Comparison of ENCODE assay signal across 9 mouse cellular contexts in genomic region chr2:118606032-118606431, GRCm38 (mm10). TPM values are rescaled to one million over a fixed set of nuclear protein-coding genes. Genes with fewer than 3 reads are reported as not detected.
A peak's percentile ranks its signal among the peaks of the same experiment; 100 is the strongest.
DNase-seq lines count a peak whose midpoint lies in the region; ATAC-seq and TF ChIP-seq lines count a peak whose summit lies in the region.
"Had no signal": no experiment of that assay in that cellular context is flagged by ENCODE, and none has a peak within 500 bp of the region (broad histone marks: within the 10 kb centered on the region; RNA-seq: fewer than 3 reads in every experiment).

No protein-coding gene starts in this region.

- H3K27ac ChIP-seq in left cerebral cortex, adult 2 months = no peak overlapping the region
- H3K27ac ChIP-seq in heart, postnatal 0 days (ENCODE audit: low read depth) = no peak overlapping the region
- H3K27ac ChIP-seq: midbrain, embryonic 12.5 days had no signal

- 84% methylated on average over 2 of the region's 2 CpGs for WGBS in heart, postnatal 0 days

- DNase-seq in adrenal gland, adult (ENCODE audit: inconsistent age in 2 of 2, low spot score in 1 of 2) = peak; percentile 44 to 76
- DNase-seq in adrenal gland, adult 8-10 months = no peak
- no peak for DNase-seq in left cerebral cortex, adult 2 months (ENCODE audit: extremely low spot score in 1 of 2, low spot score in 2 of 2)
- no peak for DNase-seq in left cerebral cortex, postnatal 36 days (ENCODE audit: low spot score in 2 of 2)
- DNase-seq in adrenal gland, postnatal 25 days = peak; percentile 52
- peak; percentile 9 for DNase-seq in heart, postnatal 0 days (ENCODE audit: low spot score)
- peak; percentile 49 for DNase-seq in lung, postnatal 14 days
- peak; percentile 27 to 46 for DNase-seq in thymus, adult 18-20 months

- intact Hi-C loops in left cerebral cortex, adult 2 months (cut with DNase I) = loop anchor here (1.0 kb wide), 1 partner anchor 119 kb away; no protein-coding TSS in a partner anchor
- intact Hi-C loops in left cerebral cortex, postnatal 36 days (cut with DNase I) = loop anchor here (2.0 to 5.0 kb wide), 2 partner anchors 59 to 119 kb away; partner anchors contain the start of gene Bmf

- TF ChIP-seq EP300 in heart, postnatal 0 days (IDR thresholded peaks at IDR 0.05; ENCODE audit: low read depth) = no peak

- peaks cover 57% of the 10 kb centered on the region for H3K36me3 ChIP-seq in heart, postnatal 0 days (replicated peaks; ENCODE audit: control insufficient read depth, insufficient read depth, low read length)

- H3K9me3 ChIP-seq in heart, postnatal 0 days (replicated peaks; ENCODE audit: control insufficient read depth, low read length) = no peaks in the 10 kb centered on the region
- H3K9me3 ChIP-seq: midbrain, embryonic 12.5 days had no signal

- no peaks in the 10 kb centered on the region for H3K27me3 ChIP-seq in heart, postnatal 0 days (ENCODE audit: control insufficient read depth, insufficient read depth, low read length)
- H3K27me3 ChIP-seq: midbrain, embryonic 12.5 days had no signal

- no peak overlapping the region for H3K4me2 ChIP-seq in heart, postnatal 0 days (ENCODE audit: low read depth, low read length)
- H3K4me2 ChIP-seq: midbrain, embryonic 12.5 days had no signal

- no peak overlapping the region for H3K9ac ChIP-seq in heart, postnatal 0 days (replicated peaks; ENCODE audit: low read depth, low read length)
- H3K9ac ChIP-seq: midbrain, embryonic 12.5 days had no signal

- ATAC-seq in heart, postnatal 0 days (ENCODE audit: insufficient read depth, low read depth) = no peak

- H3K4me1 ChIP-seq in heart, postnatal 0 days (ENCODE audit: control insufficient read depth, insufficient read depth) = 0 out of 2 replicates have a peak, but pooled peaks cover 6% of the 10 kb centered on the region

- peak; percentile 69 for TF ChIP-seq CTCF in left cerebral cortex, adult 2 months (IDR thresholded peaks at IDR 0.05)
- TF ChIP-seq CTCF in heart, postnatal 0 days (IDR thresholded peaks at IDR 0.05; ENCODE audit: low read depth) = peak; percentile 70

- no peak overlapping the region for H3K4me3 ChIP-seq in left cerebral cortex, adult 2 months
- H3K4me3 ChIP-seq in heart, postnatal 0 days (ENCODE audit: low read depth, low read length) = no peak overlapping the region
- H3K4me3 ChIP-seq: midbrain, embryonic 12.5 days had no signal

RNA-seq across cellular contexts. Expression of gene Bub1b, which starts 8.0 kb away (rescaled TPM):
- 1 to 10 TPM; 3.7 to 8.2 (median 4.8) TPM for total RNA-seq in adrenal gland, adult 8-10 months (2022)
- 1 to 10 TPM; 1.9 to 3.0 TPM for total RNA-seq in left cerebral cortex, adult 2 months (2021)
- 1 to 10 TPM in 1 of 2 experiments, under 1 TPM in 1; 0.42 to 2.3 TPM for total RNA-seq in left cerebral cortex, postnatal 36 days (2021)
- total RNA-seq in adrenal gland, postnatal 25 days (2021) = 10.6 and 12.8 TPM in 2 replicates
- 37.7 and 46.9 TPM in 2 replicates for total RNA-seq in heart, postnatal 0 days (2014; rRNA removed; ENCODE audit: low replicate concordance)
- 14.8 and 16.2 TPM in 2 replicates for polyA plus RNA-seq in heart, postnatal 0 days (2015; fragmentation: Nextera tagmentation; extraction: Ambion mirVana)

RNA-seq across cellular contexts. Expression of gene Bmf, which starts 56.5 kb away (rescaled TPM):
- total RNA-seq in adrenal gland, adult 8-10 months (2022) = 10 to 100 TPM; 13.2 to 29.5 (median 19.2) TPM
- 1 to 10 TPM; 3.2 to 4.0 TPM for total RNA-seq in left cerebral cortex, adult 2 months (2021)
- total RNA-seq in left cerebral cortex, postnatal 36 days (2021) = 1 to 10 TPM; 4.8 to 5.8 TPM
- 13.6 and 24.0 TPM in 2 replicates for total RNA-seq in adrenal gland, postnatal 25 days (2021)
- 12.7 and 14.5 TPM in 2 replicates for total RNA-seq in heart, postnatal 0 days (2014; rRNA removed; ENCODE audit: low replicate concordance)
- 1.5 and 1.6 TPM in 2 replicates for polyA plus RNA-seq in heart, postnatal 0 days (2015; fragmentation: Nextera tagmentation; extraction: Ambion mirVana)

RNA-seq across cellular contexts. Expression of gene Pak6, which starts 57.1 kb away (rescaled TPM):
- 10 to 100 TPM; 27.0 to 35.6 (median 28.7) TPM for total RNA-seq in adrenal gland, adult 8-10 months (2022)
- total RNA-seq in left cerebral cortex, adult 2 months (2021) = 100 to 1,000 TPM in 1 of 2 experiments, 10 to 100 TPM in 1; 96.4 to 102 TPM
- total RNA-seq in left cerebral cortex, postnatal 36 days (2021) = 100 to 1,000 TPM in 1 of 2 experiments, 10 to 100 TPM in 1; 83.4 to 104 TPM
- 22.6 and 23.1 TPM in 2 replicates for total RNA-seq in adrenal gland, postnatal 25 days (2021)
- total RNA-seq in heart, postnatal 0 days (2014; rRNA removed; ENCODE audit: low replicate concordance) = 16.8 and 17.0 TPM in 2 replicates
- polyA plus RNA-seq in heart, postnatal 0 days (2015; fragmentation: Nextera tagmentation; extraction: Ambion mirVana) = 7.9 and 9.0 TPM in 2 replicates

Comparison
In these comparisons a context has a peak if more than half of its experiments do, and no peak if none do; other contexts are left out.
1. DNase-seq: peak in adrenal gland, adult (2 of 2), adrenal gland, postnatal 25 days (single experiment), heart, postnatal 0 days (single experiment), lung, postnatal 14 days (single experiment) and thymus, adult 18-20 months (2 of 2); none in adrenal gland, adult 8-10 months (single experiment), left cerebral cortex, adult 2 months (0 of 2) and left cerebral cortex, postnatal 36 days (0 of 2).